Comparison of ENCODE assay signal across 24 mouse cellular contexts in genomic region chr16:78481571-78481970, GRCm38 (mm10).
"Had no signal": no experiment of that assay in that cellular context is flagged by ENCODE, and none has a peak within 500 bp of the region (broad histone marks: within the 10 kb centered on the region; RNA-seq: fewer than 3 reads in every experiment).

No protein-coding gene starts in this region.

- H3K27me3 ChIP-seq: heart, embryonic 13.5 days; heart, embryonic 15.5 days; hindbrain, embryonic 13.5 days; hindbrain, embryonic 15.5 days; kidney, embryonic 15.5 days; limb, embryonic 13.5 days; limb, embryonic 15.5 days; liver, embryonic 12.5 days had no signal

- H3K27ac ChIP-seq: heart, adult 2 months; heart, embryonic 13.5 days; heart, embryonic 15.5 days; hindbrain, embryonic 13.5 days; hindbrain, embryonic 15.5 days; hindbrain, postnatal 0 days; kidney, embryonic 15.5 days; kidney, postnatal 0 days; limb, embryonic 13.5 days; limb, embryonic 15.5 days; liver, embryonic 12.5 days; liver, embryonic 14.5 days had no signal

- H3K4me3 ChIP-seq: heart, adult 2 months; heart, embryonic 13.5 days; heart, embryonic 15.5 days; hindbrain, embryonic 13.5 days; hindbrain, embryonic 15.5 days; kidney, embryonic 15.5 days; limb, embryonic 13.5 days; limb, embryonic 15.5 days; liver, embryonic 12.5 days had no signal

- H3K4me1 ChIP-seq: heart, embryonic 13.5 days; heart, embryonic 15.5 days; hindbrain, embryonic 13.5 days; hindbrain, embryonic 15.5 days; liver, embryonic 12.5 days had no signal

- H3K36me3 ChIP-seq: heart, embryonic 13.5 days; heart, embryonic 15.5 days; hindbrain, embryonic 13.5 days; hindbrain, embryonic 15.5 days; kidney, embryonic 15.5 days; limb, embryonic 13.5 days; limb, embryonic 15.5 days; liver, embryonic 12.5 days had no signal

- DNase-seq: gastrocnemius, postnatal 36 days; heart, adult 11 months; heart, postnatal 14 days; heart, postnatal 36 days; kidney, adult 11 months; kidney, adult 2 months; kidney, adult 9 months; kidney, postnatal 14 days; kidney, postnatal 36 days; layer of hippocampus, adult 9-11 months; layer of hippocampus, postnatal 36 days; left cerebral cortex, postnatal 4 days had no signal

- H3K9ac ChIP-seq: heart, embryonic 13.5 days; heart, embryonic 15.5 days; hindbrain, embryonic 13.5 days; hindbrain, embryonic 15.5 days; kidney, embryonic 15.5 days; limb, embryonic 13.5 days; limb, embryonic 15.5 days; liver, embryonic 12.5 days; liver, embryonic 14.5 days had no signal
